Mouse (Mus musculus) ES-E14 (cell line): ENCODE measurements around the gene Mcidas. TPM values are rescaled to one million over a fixed set of nuclear protein-coding genes. Genes with fewer than 3 reads are reported as not detected.

ENCODE experiments used
- DNase-seq: peaks from one replicate; pipeline ENCODE4 v3.0.0-alpha.2; 2013; ENCODE audit warnings: low read depth, low spot score
- H3K27ac ChIP-seq: 2 replicates; pipeline ENCODE4 v1.5.1; 2012; ENCODE audit warnings: low read depth, mild to moderate bottlenecking, low read length, moderate library complexity, mixed read lengths; ENCODE audit not compliant: poor library complexity, insufficient read depth, severe bottlenecking
- H3K36me3 ChIP-seq: 2 replicates; pipeline ENCODE4 v1.6.1; 2012; ENCODE audit warnings: mild to moderate bottlenecking, low read length, moderate library complexity, mixed read lengths; ENCODE audit not compliant: control insufficient read depth, poor library complexity, insufficient read depth, severe bottlenecking
- H3K4me1 ChIP-seq, 2 experiments: fragments of 150-350 bp in 1 of 2; sonication (generic) in 1 of 2; 2 replicates each; pipeline ENCODE4 v1.6.1; 2012; ENCODE audit warnings: low read length in 2 of 2, mild to moderate bottlenecking in 1 of 2, mixed read lengths in 1 of 2; ENCODE audit not compliant: control insufficient read depth in 2 of 2, insufficient read depth in 2 of 2, poor library complexity in 1 of 2
- H3K4me3 ChIP-seq, 2 experiments: fragments of 150-350 bp in 1 of 2; sonication (generic) in 1 of 2; 2 replicates each; pipeline ENCODE4 v1.5.1; 2012; ENCODE audit warnings: low read length in 2 of 2, low read depth in 1 of 2, mild to moderate bottlenecking in 1 of 2, mixed read lengths in 1 of 2; ENCODE audit not compliant: insufficient read depth in 1 of 2, poor library complexity in 1 of 2, severe bottlenecking in 1 of 2
- H3K9ac ChIP-seq: 2 replicates; pipeline ENCODE4 v1.6.1; 2012; ENCODE audit warnings: low read depth, mild to moderate bottlenecking, low read length, mixed read lengths; ENCODE audit not compliant: poor library complexity, insufficient read depth, severe bottlenecking
- H3K9me3 ChIP-seq: fragments of 150-350 bp; sonication (generic); 2 replicates; pipeline ENCODE4 v1.6.1; 2012; ENCODE audit warnings: low read depth, mild to moderate bottlenecking, low read length; ENCODE audit not compliant: control insufficient read depth, insufficient read depth
- CHD2 ChIP-seq: IDR thresholded peaks from 2 replicates; pipeline ENCODE4 v1.6.1; 2014; ENCODE audit warnings: mild to moderate bottlenecking, low read depth, low read length, inconsistent platforms
- HCFC1 ChIP-seq: IDR thresholded peaks from 2 replicates; pipeline ENCODE4 v1.6.1; 2012; ENCODE audit warnings: low read length, inconsistent platforms, borderline replicate concordance; ENCODE audit not compliant: insufficient read depth
- MAFK ChIP-seq: IDR thresholded peaks from 2 replicates; pipeline ENCODE4 v1.6.1; 2014; ENCODE audit warnings: mild to moderate bottlenecking, low read depth, low read length, inconsistent platforms; ENCODE audit not compliant: insufficient read depth
- ZC3H11A ChIP-seq: IDR thresholded peaks from 2 replicates; pipeline ENCODE4 v1.6.1; 2012; ENCODE audit warnings: low read depth, mild to moderate bottlenecking, inconsistent platforms, low read length, borderline replicate concordance
- ZNF384 ChIP-seq: IDR thresholded peaks from 2 replicates; pipeline ENCODE4 v1.6.1; 2012; ENCODE audit warnings: low read depth, low read length, inconsistent platforms
- in situ Hi-C, 2 experiments: fragments of 600-800 bp; cut with MboI; formaldehyde crosslinking; loops; one replicate each; pipeline ENCODE4 v1.15.1; 2025; ENCODE audit warnings: low sequenced_read_pairs in 2 of 2, inconsistent platforms in 1 of 2; ENCODE audit not compliant: unreplicated experiment in 2 of 2
- total RNA-seq: library from RNA; depleted of rRNA; stranded (reverse); fragments of 300-350 nt; gene quantifications from 2 replicates; pipeline ENCODE4 v1.2.3, GENCODE M21; 2012

The Mcidas gene
- total RNA-seq, 1 experiment, result not detected

DNA sequence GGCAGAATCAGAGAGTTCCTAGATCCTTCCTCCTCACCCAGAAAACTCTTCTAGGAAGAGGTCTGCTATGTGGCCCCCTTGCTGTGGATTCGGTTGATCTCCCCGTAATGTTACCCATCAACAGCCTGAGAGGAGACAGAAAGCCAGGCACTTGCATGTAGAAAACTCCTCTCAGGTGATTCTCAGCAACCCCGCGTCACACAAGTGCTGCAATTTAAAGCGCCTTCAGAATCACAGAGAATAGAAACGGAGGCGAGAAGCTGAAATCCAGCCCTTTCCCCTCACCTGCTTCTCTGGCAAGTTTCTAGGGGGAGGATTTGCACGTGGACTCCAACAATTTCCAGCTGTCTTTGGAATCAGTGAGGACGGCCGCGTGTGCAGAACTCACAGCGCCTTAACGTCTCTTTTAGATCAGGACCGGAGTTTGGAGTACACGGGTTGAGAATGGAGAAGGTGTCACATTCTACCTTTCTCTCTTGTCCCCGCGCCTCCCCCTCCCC is 7.1 kb upstream of the Mcidas start:
- DNase-seq, result no peak
- in situ Hi-C loops, result no loop called here
- Histone ChIP-seq H3K9ac (0 out of 2 replicates have a peak overlapping the region, but pooled peaks have one; percentile 4), H3K36me3 (peaks cover 3% of the 10 kb centered on the region; the same call in 1 of the 2 replicates), H3K4me1 (peaks cover 3 to 5% of the 10 kb centered on the region in 2 experiments; a peak in 3 of 4 replicates), H3K4me3 (peak overlapping the region; percentile 74 to 76; a peak in 3 of 4 replicates), H3K27ac (0 out of 2 replicates have a peak overlapping the region, but pooled peaks have one; percentile 26), H3K9me3 (no peaks in the 10 kb centered on the region)
- no peak for TF ChIP-seq CHD2
- TF ChIP-seq ZC3H11A, result no peak
- TF ChIP-seq ZNF384, result no peak
- TF ChIP-seq MAFK, result no peak
- TF ChIP-seq HCFC1, result no peak

- no peak within 1 kb of the TSS for H3K27ac ChIP-seq
- H3K9ac ChIP-seq, result peak within 1 kb of the TSS; percentile 70
- in situ Hi-C loops, result no loop called here
- TF ChIP-seq CHD2, result no peak
- peak; percentile 13; the same call in 1 of the 2 replicates for TF ChIP-seq HCFC1
- H3K9me3 ChIP-seq, result no peaks in the 10 kb centered on the region
- H3K4me3 ChIP-seq, result peak within 1 kb of the TSS; percentile 74 to 76
- peaks cover 3% of the 10 kb centered on the region; the same call in 1 of the 2 replicates for H3K36me3 ChIP-seq
- peak; percentile 82 for DNase-seq
- peaks cover 3 to 5% of the 10 kb centered on the region in 2 experiments; a peak in 3 of 4 replicates for H3K4me1 ChIP-seq
Measured at GRCm38 (mm10) chr13:112987532-112987943, 6.1 kb upstream of the Mcidas start, which contains the start of gene Ccno. TSS of gene Ccno (plus strand) at chr13:112987802.

GRCm38 (mm10) chr13:112987991-112988390 is 5.7 kb upstream of the Mcidas start:
- no peak for DNase-seq
- Histone ChIP-seq H3K9me3 (no peaks in the 10 kb centered on the region), H3K27ac (no peak overlapping the region)

GRCm38 (mm10) chr13:112988866-112989265 is 4.8 kb upstream of the Mcidas start:
- DNase-seq, result no peak
- Histone ChIP-seq H3K9me3 (no peaks in the 10 kb centered on the region), H3K4me1 (peaks cover 3 to 5% of the 10 kb centered on the region in 2 experiments; a peak in 3 of 4 replicates), H3K4me3 (peak overlapping the region; percentile 74 to 76), H3K27ac (no peak overlapping the region), H3K36me3 (peaks cover 3% of the 10 kb centered on the region; the same call in 1 of the 2 replicates), H3K9ac (no peak overlapping the region)
- TF ChIP-seq MAFK (no peak), HCFC1 (no peak), CHD2 (no peak), ZNF384 (no peak), ZC3H11A (no peak)
- in situ Hi-C loops, result no loop called here

More at GRCm38 (mm10) chr13:112987991-112988390, 5.7 kb upstream of the Mcidas start:
- Histone ChIP-seq H3K4me3 (peak overlapping the region; percentile 74 to 76), H3K9ac (peak overlapping the region; percentile 70), H3K4me1 (peaks cover 3 to 5% of the 10 kb centered on the region in 2 experiments; a peak in 3 of 4 replicates), H3K36me3 (peaks cover 3% of the 10 kb centered on the region; the same call in 1 of the 2 replicates)
- TF ChIP-seq HCFC1 (no peak; the same call in 1 of the 2 replicates), MAFK (no peak), CHD2 (no peak), ZNF384 (no peak), ZC3H11A (no peak)
- in situ Hi-C loops, result no loop called here
